Mouse (Mus musculus): ENCODE measurements around the gene Necap2.

The Necap2 gene

GRCm38 (mm10) chr4:141073661-141074060 is 4.5 kb downstream of the Necap2 start:
- in situ Hi-C loops (cut with MboI, MseI): no loop called here

GRCm38 (mm10) chr4:141072502-141072901 is 5.7 kb downstream of the Necap2 start:
- in situ Hi-C loops (cut with MboI, MseI): no loop called here

GRCm38 (mm10) chr4:141069731-141070130 is 8.4 kb downstream of the Necap2 start:
- in situ Hi-C loops (cut with MboI, MseI): no loop called here

GRCm38 (mm10) chr4:141068655-141069054 is 9.5 kb downstream of the Necap2 start:
- in situ Hi-C loops (cut with MboI, MseI): no loop called here

GRCm38 (mm10) chr4:141067516-141068046 is 10.6 kb downstream of the Necap2 start:
- in situ Hi-C loops (cut with MboI, MseI): no loop called here

GRCm38 (mm10) chr4:141066709-141067515 is 11.2 kb downstream of the Necap2 start:
- in situ Hi-C loops (cut with MboI, MseI): no loop called here

- in situ Hi-C loops (cut with MboI, MseI): no loop called here
Measured at GRCm38 (mm10) chr4:141065123-141065522, 13.0 kb downstream of the Necap2 start.

GRCm38 (mm10) chr4:141064104-141064659 is 14.0 kb downstream of the Necap2 start:
- in situ Hi-C loops (cut with MboI, MseI): loop anchor here (5.0 kb wide), 1 partner anchor 102 kb away; the partner anchor contains the start of gene Sdhb

GRCm38 (mm10) chr4:141060426-141061301 is 17.5 kb downstream of the Necap2 start, which contains the start of gene Crocc:
TSS of gene Crocc (minus strand) at chr4:141060550.
- in situ Hi-C loops (cut with MboI, MseI): loop anchor here (5.0 kb wide), 1 partner anchor 98 kb away; the partner anchor contains the start of gene Sdhb

GRCm38 (mm10) chr4:141059616-141060425 is 18.3 kb downstream of the Necap2 start:
- in situ Hi-C loops (cut with MboI, MseI): loop anchor here (5.0 to 10.0 kb wide), 2 partner anchors 98 to 1665 kb away; partner anchors contain the start of gene Sdhb

GRCm38 (mm10) chr4:141058835-141059234 is 19.3 kb downstream of the Necap2 start:
- in situ Hi-C loops (cut with MboI, MseI): loop anchor here (10.0 kb wide), 1 partner anchor 1664 kb away; no protein-coding TSS in a partner anchor

- in situ Hi-C loops (cut with MboI, MseI): loop anchor here (10.0 kb wide), 1 partner anchor 1662 kb away; no protein-coding TSS in a partner anchor
Measured at GRCm38 (mm10) chr4:141056970-141057369, 21.2 kb downstream of the Necap2 start.

GRCm38 (mm10) chr4:141053568-141054161 is 24.5 kb downstream of the Necap2 start:
- in situ Hi-C loops (cut with MboI, MseI): loop anchor here (10.0 kb wide), 1 partner anchor 1659 kb away; no protein-coding TSS in a partner anchor

GRCm38 (mm10) chr4:141053138-141053537 is 25.0 kb downstream of the Necap2 start:
- in situ Hi-C loops (cut with MboI, MseI): loop anchor here (10.0 kb wide), 1 partner anchor 1658 kb away; no protein-coding TSS in a partner anchor

- in situ Hi-C loops (cut with MboI, MseI): loop anchor here (10.0 kb wide), 1 partner anchor 1658 kb away; no protein-coding TSS in a partner anchor
Measured at GRCm38 (mm10) chr4:141052442-141052841, 25.7 kb downstream of the Necap2 start.

- in situ Hi-C loops (cut with MboI, MseI): no loop called here
Measured at GRCm38 (mm10) chr4:141049476-141049835, 28.7 kb downstream of the Necap2 start.

GRCm38 (mm10) chr4:141048810-141049475 is 29.2 kb downstream of the Necap2 start:
- in situ Hi-C loops (cut with MboI, MseI): no loop called here

- in situ Hi-C loops (cut with MboI, MseI): no loop called here
Measured at GRCm38 (mm10) chr4:141044816-141045215, 33.3 kb downstream of the Necap2 start.

- in situ Hi-C loops (cut with MboI, MseI): no loop called here
Measured at GRCm38 (mm10) chr4:141041117-141041516, 37.0 kb downstream of the Necap2 start.
